Mouse (Mus musculus) heart, embryonic 16.5 days (tissue): ENCODE results near the gene Cdk8. TPM values are rescaled to one million over a fixed set of nuclear protein-coding genes. Genes with fewer than 3 reads are reported as not detected.

Source experiments
- ATAC-seq: fragments of 200-750 bp; cut with Nextera tagmentation; replicated peaks from 2 replicates; pipeline ENCODE4 v1.8.0; 2017; ENCODE audit warnings: moderate number of reproducible peaks; ENCODE audit not compliant: insufficient read depth, low FRiP score; ENCODE audit errors: extremely low read depth
- H3K27ac ChIP-seq: fragments of 300-500 bp; sonication (generic); 2 replicates; pipeline ENCODE4 v1.5.1; 2014; ENCODE audit warnings: mild to moderate bottlenecking, low read length, control low read depth, moderate library complexity
- H3K27me3 ChIP-seq: fragments of 300-500 bp; sonication (generic); 2 replicates; pipeline ENCODE4 v1.6.1; 2014; ENCODE audit warnings: low read length, mixed read lengths; ENCODE audit not compliant: control insufficient read depth, insufficient read depth
- H3K36me3 ChIP-seq: fragments of 300-500 bp; sonication (generic); 2 replicates; pipeline ENCODE4 v1.6.1; 2014; ENCODE audit not compliant: control insufficient read depth, insufficient read depth
- H3K4me1 ChIP-seq: fragments of 300-500 bp; sonication (generic); 2 replicates; pipeline ENCODE4 v1.6.1; 2014; ENCODE audit warnings: low read length, mixed read lengths; ENCODE audit not compliant: control insufficient read depth, insufficient read depth
- H3K4me2 ChIP-seq: fragments of 300-500 bp; sonication (generic); 2 replicates; pipeline ENCODE4 v1.6.1; 2014; ENCODE audit warnings: low read depth, mild to moderate bottlenecking, control low read depth, low read length
- H3K4me3 ChIP-seq: fragments of 300-500 bp; sonication (generic); 2 replicates; pipeline ENCODE4 v1.5.1; 2014; ENCODE audit warnings: mild to moderate bottlenecking, control low read depth, low read length
- H3K9ac ChIP-seq: fragments of 300-500 bp; sonication (generic); 2 replicates; pipeline ENCODE4 v1.6.1; 2014; ENCODE audit warnings: low read length, control low read depth
- H3K9me3 ChIP-seq: fragments of 300-500 bp; sonication (generic); replicated peaks from 2 replicates; pipeline ENCODE4 v1.6.1; 2016; ENCODE audit warnings: low read length; ENCODE audit not compliant: control insufficient read depth
- WGBS: fragments of 180-500 bp; shearing (Covaris S2); extraction: QIAGEN DNeasy Blood & Tissue Kit; methylation state at CpG from one replicate; pipeline ENCODE4 v1.1.7; 2014; 5-methylcytosine and 5-hydroxymethylcytosine counted together
- polyA plus RNA-seq: library from polyadenylated mRNA; unstranded; fragments of >200 nt; fragmentation: Nextera tagmentation; extraction: Ambion mirVana; gene quantifications from 2 replicates; pipeline ENCODE4 v1.2.1, GENCODE M21; 2015

Gene Cdk8
- polyA plus RNA-seq, 1 experiment from 2014 or later, result 6.9 TPM

DNA sequence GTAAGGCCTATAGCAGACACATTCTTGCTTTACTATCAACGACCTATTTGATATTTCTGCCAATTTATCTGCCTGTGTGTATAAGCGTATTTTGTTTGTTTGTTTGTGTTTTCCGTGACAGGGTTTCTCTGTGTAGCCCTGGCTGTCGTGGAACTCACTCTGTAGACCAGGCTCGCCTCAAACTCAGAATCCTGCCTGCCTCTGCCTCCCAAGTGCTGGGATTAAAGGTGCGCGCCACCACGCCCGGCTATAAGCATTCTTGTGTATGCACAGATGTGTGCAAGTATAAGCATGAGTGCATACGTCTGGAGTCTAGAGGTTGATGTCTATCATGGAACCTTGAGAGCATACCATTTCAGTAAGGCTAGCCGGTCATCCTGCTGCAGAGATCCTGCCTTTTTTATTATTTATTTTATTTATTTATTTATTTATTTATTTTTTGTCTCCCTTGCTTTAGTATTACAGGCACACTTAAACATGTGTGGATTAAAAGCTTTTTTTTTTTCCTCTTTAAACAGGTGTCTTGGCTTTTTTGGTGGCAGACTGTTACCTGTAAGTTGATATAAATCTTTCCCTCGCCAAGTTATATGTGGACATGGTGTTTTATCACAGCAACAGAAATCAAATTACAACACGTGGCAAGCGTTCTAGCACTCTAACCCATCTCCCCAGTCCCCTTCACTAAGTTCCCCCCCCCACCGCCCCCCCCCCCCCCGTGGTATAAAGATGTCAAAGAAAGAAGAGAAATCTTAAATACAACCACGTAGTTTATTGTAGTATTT, 970 bp upstream of the Cdk8 start:
- no peak for ATAC-seq
- no peaks in the 10 kb centered on the region for H3K9me3 ChIP-seq

DNA sequence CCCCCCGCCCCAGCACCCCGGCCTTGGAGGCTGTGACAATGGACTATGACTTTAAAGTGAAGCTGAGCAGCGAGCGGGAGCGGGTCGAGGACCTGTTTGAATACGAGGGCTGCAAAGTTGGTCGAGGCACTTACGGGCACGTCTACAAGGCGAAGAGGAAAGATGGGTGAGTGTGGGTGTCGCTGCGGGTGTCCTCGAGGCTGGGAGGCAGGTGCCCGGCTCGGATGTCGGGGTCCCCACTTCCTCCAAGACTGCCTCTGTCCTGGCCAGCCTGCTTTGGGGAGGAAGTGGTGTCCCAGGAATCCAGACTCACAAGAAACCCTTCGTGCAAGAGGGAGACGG, 596 bp downstream of the Cdk8 start:
- peak overlapping the region; percentile 98 for H3K27ac ChIP-seq
- ATAC-seq, result peak; percentile 25
- no peaks in the 10 kb centered on the region for H3K36me3 ChIP-seq
- H3K27me3 ChIP-seq, result no peaks in the 10 kb centered on the region
- peak overlapping the region; percentile 91 for H3K9ac ChIP-seq
- H3K9me3 ChIP-seq, result no peaks in the 10 kb centered on the region
- peaks cover 13% of the 10 kb centered on the region for H3K4me1 ChIP-seq
- under 1% methylated on average over 19 of the region's 19 CpGs for WGBS
- H3K4me2 ChIP-seq, result peak overlapping the region; percentile 90
- peak overlapping the region; percentile 89 for H3K4me3 ChIP-seq

More for the DNA sequence above, 970 bp upstream of the Cdk8 start:
- WGBS, result 55% methylated on average over 17 of the region's 17 CpGs
- Histone ChIP-seq H3K4me3 (peak overlapping the region; percentile 89), H3K4me1 (peaks cover 13% of the 10 kb centered on the region), H3K36me3 (no peaks in the 10 kb centered on the region), H3K27ac (peak overlapping the region; percentile 98), H3K4me2 (peak overlapping the region; percentile 81), H3K9ac (peak overlapping the region; percentile 91), H3K27me3 (no peaks in the 10 kb centered on the region)

- peak overlapping the region; percentile 90 for H3K4me2 ChIP-seq
- H3K4me1 ChIP-seq, result peaks cover 13% of the 10 kb centered on the region
- H3K9me3 ChIP-seq, result no peaks in the 10 kb centered on the region
- no peaks in the 10 kb centered on the region for H3K27me3 ChIP-seq
- peak overlapping the region; percentile 89 for H3K4me3 ChIP-seq
- 29% methylated on average over 6 of the region's 6 CpGs for WGBS
- peak overlapping the region; percentile 91 for H3K9ac ChIP-seq
- no peaks in the 10 kb centered on the region for H3K36me3 ChIP-seq
- no peak for ATAC-seq
- no peak overlapping the region for H3K27ac ChIP-seq
These were observed 1.1 kb downstream of the Cdk8 start for GRCm38 (mm10) chr5:146232056-146232675.

DNA sequence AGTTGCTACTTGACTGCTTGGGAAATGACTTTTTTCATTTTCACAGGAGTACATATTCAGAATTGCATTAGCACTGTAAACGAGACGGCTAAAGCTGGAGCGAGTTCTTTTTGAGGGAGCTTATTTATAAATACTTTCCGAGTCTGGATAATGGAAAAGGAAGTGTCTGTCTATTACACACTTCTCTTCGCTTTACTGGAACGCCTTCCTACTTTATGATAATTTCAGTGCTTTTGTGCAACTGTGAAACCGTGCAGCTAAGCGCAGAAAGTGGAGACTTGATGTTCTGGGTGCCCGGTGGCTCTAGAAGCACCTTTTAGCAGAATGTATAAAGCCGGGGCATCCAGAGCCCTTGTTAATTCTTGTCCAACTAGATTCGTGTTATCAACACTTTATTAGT, 1.8 kb downstream of the Cdk8 start:
- H3K27ac ChIP-seq, result no peak overlapping the region
- ATAC-seq, result no peak
- H3K9ac ChIP-seq, result peak overlapping the region; percentile 91

GRCm38 (mm10) chr5:146234336-146234735, 3.3 kb downstream of the Cdk8 start:
- no peak overlapping the region for H3K27ac ChIP-seq
- H3K4me2 ChIP-seq, result no peak overlapping the region
- no peak overlapping the region for H3K9ac ChIP-seq
- no peaks in the 10 kb centered on the region for H3K9me3 ChIP-seq
- 83% methylated on average over 1 of the region's 1 CpGs for WGBS
- peaks cover 13% of the 10 kb centered on the region for H3K4me1 ChIP-seq
- H3K36me3 ChIP-seq, result no peaks in the 10 kb centered on the region
- no peaks in the 10 kb centered on the region for H3K27me3 ChIP-seq
- no peak overlapping the region for H3K4me3 ChIP-seq
- ATAC-seq, result no peak

More for the DNA sequence above, 1.8 kb downstream of the Cdk8 start:
- Histone ChIP-seq H3K27me3 (no peaks in the 10 kb centered on the region), H3K4me1 (peaks cover 13% of the 10 kb centered on the region), H3K36me3 (no peaks in the 10 kb centered on the region), H3K4me3 (peak overlapping the region; percentile 89), H3K4me2 (peak overlapping the region; percentile 90), H3K9me3 (no peaks in the 10 kb centered on the region)
- WGBS, result 44% methylated on average over 11 of the region's 11 CpGs

GRCm38 (mm10) chr5:146238274-146238673, 7.2 kb downstream of the Cdk8 start:
- Histone ChIP-seq H3K36me3 (no peaks in the 10 kb centered on the region), H3K4me2 (no peak overlapping the region), H3K4me3 (no peak overlapping the region), H3K27ac (no peak overlapping the region), H3K4me1 (0 out of 2 replicates have a peak, but pooled peaks cover 2% of the 10 kb centered on the region), H3K9ac (no peak overlapping the region), H3K9me3 (no peaks in the 10 kb centered on the region), H3K27me3 (no peaks in the 10 kb centered on the region)
- no peak for ATAC-seq
- WGBS, result 76% methylated on average over 10 of the region's 10 CpGs

DNA sequence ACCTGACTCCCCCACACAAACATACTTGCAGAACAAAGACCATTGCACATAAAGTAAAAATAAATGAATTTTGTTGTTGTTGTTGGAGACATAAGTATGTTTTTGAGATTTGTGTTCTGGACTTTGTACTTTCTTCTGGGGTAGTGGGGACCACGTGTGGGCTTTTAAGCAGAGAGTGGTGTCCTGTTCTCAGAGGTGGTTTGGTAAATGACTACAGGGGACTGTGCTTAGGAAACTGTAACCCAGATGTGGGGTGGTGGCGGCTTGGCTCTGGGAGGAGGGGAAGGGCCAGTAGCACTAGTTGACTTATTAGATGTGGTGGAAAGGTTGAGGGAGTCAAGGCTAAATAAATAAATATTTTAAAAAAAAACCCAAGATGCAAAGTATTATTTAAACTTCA, 9.7 kb downstream of the Cdk8 start:
- no peaks in the 10 kb centered on the region for H3K36me3 ChIP-seq
- H3K9ac ChIP-seq, result no peak overlapping the region
- no peaks in the 10 kb centered on the region for H3K27me3 ChIP-seq
- H3K4me3 ChIP-seq, result no peak overlapping the region
- no peaks in the 10 kb centered on the region for H3K9me3 ChIP-seq
- 93% methylated on average over 2 of the region's 2 CpGs for WGBS
- H3K27ac ChIP-seq, result no peak overlapping the region
- ATAC-seq, result no peak
- no peaks in the 10 kb centered on the region for H3K4me1 ChIP-seq
- H3K4me2 ChIP-seq, result no peak overlapping the region

GRCm38 (mm10) chr5:146241202-146241601, 10.2 kb downstream of the Cdk8 start:
- no peak overlapping the region for H3K4me3 ChIP-seq
- H3K9ac ChIP-seq, result no peak overlapping the region
- H3K36me3 ChIP-seq, result no peaks in the 10 kb centered on the region
- H3K4me1 ChIP-seq, result no peaks in the 10 kb centered on the region
- H3K4me2 ChIP-seq, result no peak overlapping the region
- no peaks in the 10 kb centered on the region for H3K9me3 ChIP-seq
- ATAC-seq, result no peak
- WGBS, result 95% methylated on average over 3 of the region's 3 CpGs
- no peak overlapping the region for H3K27ac ChIP-seq
- H3K27me3 ChIP-seq, result no peaks in the 10 kb centered on the region

DNA sequence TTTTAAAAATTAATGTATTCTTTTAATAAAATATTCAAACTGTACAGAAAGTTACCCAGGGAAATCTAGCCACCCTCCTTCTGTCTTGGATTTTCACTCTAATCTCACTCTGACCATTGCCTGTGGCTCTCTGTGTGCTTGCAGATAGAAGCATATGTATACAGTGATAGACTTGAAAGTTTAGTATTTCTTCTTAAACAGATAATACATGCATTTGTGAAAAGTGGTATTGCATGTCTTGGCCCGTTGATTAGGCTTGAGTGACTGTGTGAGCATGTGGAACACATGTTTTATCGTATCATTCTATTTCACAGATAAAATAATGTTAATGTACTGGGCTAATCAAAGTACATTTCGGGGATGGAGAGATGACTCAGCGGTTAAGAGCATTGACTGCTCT, 14.2 kb downstream of the Cdk8 start:
- Histone ChIP-seq H3K27me3 (no peaks in the 10 kb centered on the region), H3K9me3 (no peaks in the 10 kb centered on the region), H3K9ac (no peak overlapping the region), H3K4me3 (no peak overlapping the region), H3K27ac (no peak overlapping the region), H3K4me1 (peaks cover 4% of the 10 kb centered on the region; the same call in 1 of the 2 replicates), H3K36me3 (no peaks in the 10 kb centered on the region), H3K4me2 (no peak overlapping the region)
- 86% methylated on average over 4 of the region's 4 CpGs for WGBS
- no peak for ATAC-seq
